Mouse (Mus musculus) hindbrain, postnatal 0 days (tissue): ENCODE measurements around the gene Arhgap22. TPM values are rescaled to one million over a fixed set of nuclear protein-coding genes. Genes with fewer than 3 reads are reported as not detected.
A peak's percentile ranks its signal among the peaks of the same experiment; 100 is the strongest.

Experiments used
- ATAC-seq: fragments of 200-750 bp; cut with Nextera tagmentation; 2 replicates; pipeline ENCODE4 v1.8.0; 2017; ENCODE audit warnings: mild to moderate bottlenecking, moderate TSS enrichment, moderate library complexity
- DNase-seq: peaks from one replicate; pipeline ENCODE4 v3.0.0-alpha.2; 2015; ENCODE audit warnings: low spot score
- H3K27ac ChIP-seq: fragments of 300-500 bp; sonication (generic); 2 replicates; pipeline ENCODE4 v1.5.1; 2014; ENCODE audit warnings: mild to moderate bottlenecking
- H3K27me3 ChIP-seq: fragments of 300-500 bp; sonication (generic); 2 replicates; pipeline ENCODE4 v1.6.1; 2014; ENCODE audit warnings: low read length, mixed read lengths; ENCODE audit not compliant: insufficient read depth
- H3K36me3 ChIP-seq: fragments of 300-500 bp; sonication (generic); 2 replicates; pipeline ENCODE4 v1.6.1; 2014; ENCODE audit warnings: low read length, mixed read lengths; ENCODE audit not compliant: insufficient read depth
- H3K4me1 ChIP-seq: fragments of 300-500 bp; sonication (generic); 2 replicates; pipeline ENCODE4 v1.6.1; 2014; ENCODE audit warnings: antibody characterized with exemption, low read length, mixed read lengths; ENCODE audit not compliant: insufficient read depth
- H3K4me2 ChIP-seq: fragments of 300-500 bp; sonication (generic); 2 replicates; pipeline ENCODE4 v1.6.1; 2014; ENCODE audit warnings: low read depth, mild to moderate bottlenecking, low read length, moderate library complexity, mixed read lengths
- H3K4me3 ChIP-seq: fragments of 300-500 bp; sonication (generic); 2 replicates; pipeline ENCODE4 v1.5.1; 2014; ENCODE audit warnings: low read length
- H3K9ac ChIP-seq: fragments of 300-500 bp; sonication (generic); replicated peaks from 2 replicates; pipeline ENCODE4 v1.6.1; 2014; ENCODE audit warnings: mild to moderate bottlenecking, low read length, moderate library complexity, mixed read lengths
- H3K9me3 ChIP-seq: fragments of 300-500 bp; sonication (generic); 2 replicates; pipeline ENCODE4 v1.6.1; 2016; ENCODE audit warnings: low read length, mixed read lengths
- CTCF ChIP-seq: IDR thresholded peaks from 2 replicates; pipeline ENCODE4 v1.5.1; 2016; ENCODE audit warnings: antibody characterized with exemption, control low read depth, low read depth
- WGBS: fragments of 180-500 bp; shearing (Covaris S2); extraction: QIAGEN DNeasy Blood & Tissue Kit; methylation state at CpG from one replicate; pipeline ENCODE4 v1.1.7; 2014; 5-methylcytosine and 5-hydroxymethylcytosine counted together
- polyA plus RNA-seq: library from polyadenylated mRNA; unstranded; fragments of >200 nt; fragmentation: Nextera tagmentation; extraction: Ambion mirVana; gene quantifications from 2 replicates; pipeline ENCODE4 v1.2.1, GENCODE M21; 2015
- total RNA-seq: library from RNA; depleted of rRNA; stranded (reverse); fragments of >200 nt; gene quantifications from 2 replicates; pipeline ENCODE4 v1.2.3, GENCODE M21; 2014

Gene Arhgap22
- total and polyA plus RNA-seq, 2 experiments from 2014 or later, result 4.4 to 5.0 TPM

DNA sequence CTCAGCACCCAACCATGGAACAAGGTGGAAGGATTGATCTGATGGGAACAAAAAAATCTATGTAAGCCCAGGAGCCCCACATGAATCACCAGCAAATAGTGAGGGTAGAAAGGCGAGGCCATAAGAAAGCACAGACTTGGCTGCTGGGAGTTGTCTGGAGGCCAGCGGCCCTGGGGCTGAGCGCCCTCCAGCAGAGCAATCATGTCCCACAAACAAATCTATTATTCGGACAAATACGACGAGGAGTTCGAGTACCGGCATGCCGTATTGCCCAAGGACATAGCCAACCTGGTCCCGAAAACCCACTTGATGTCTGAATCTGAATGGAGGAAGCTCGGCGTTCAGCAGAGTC, 892 bp upstream of the Arhgap22 start:
- no peak overlapping the region for H3K4me2 ChIP-seq
- no peak overlapping the region for H3K27ac ChIP-seq
- TF ChIP-seq CTCF, result no peak
- H3K4me3 ChIP-seq, result no peak overlapping the region
- H3K9ac ChIP-seq, result no peak overlapping the region
- DNase-seq (no peak), ATAC-seq (no peak)
- no peaks in the 10 kb centered on the region for H3K36me3 ChIP-seq
- H3K4me1 ChIP-seq, result no peaks in the 10 kb centered on the region
- no peaks in the 10 kb centered on the region for H3K27me3 ChIP-seq
- WGBS, result 89% methylated on average over 12 of the region's 12 CpGs
- no peaks in the 10 kb centered on the region for H3K9me3 ChIP-seq

DNA sequence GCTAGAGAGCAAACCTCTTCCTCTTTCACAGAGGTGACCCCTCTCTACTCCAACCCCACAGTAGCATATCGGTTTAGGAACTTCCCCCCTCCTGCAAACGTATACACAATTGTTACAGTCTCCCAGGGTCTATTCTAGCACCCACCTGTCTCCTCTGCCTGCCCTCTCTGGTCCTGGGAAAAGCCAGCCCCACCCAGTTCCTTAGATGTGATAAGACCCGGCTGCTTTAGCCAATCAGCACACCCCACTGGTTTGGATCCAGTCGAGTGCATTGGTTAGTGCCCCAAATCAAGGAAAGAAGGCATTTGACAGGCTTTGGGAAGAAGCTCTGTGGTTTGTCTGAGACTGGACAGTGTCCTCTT, 922 bp downstream of the Arhgap22 start:
- Histone ChIP-seq H3K27ac (no peak overlapping the region), H3K36me3 (no peaks in the 10 kb centered on the region), H3K9ac (no peak overlapping the region), H3K4me2 (no peak overlapping the region), H3K9me3 (no peaks in the 10 kb centered on the region), H3K4me1 (no peaks in the 10 kb centered on the region), H3K27me3 (no peaks in the 10 kb centered on the region), H3K4me3 (no peak overlapping the region)
- no peak for DNase-seq
- ATAC-seq, result no peak
- 44% methylated on average over 4 of the region's 4 CpGs for WGBS
- no peak for TF ChIP-seq CTCF

DNA sequence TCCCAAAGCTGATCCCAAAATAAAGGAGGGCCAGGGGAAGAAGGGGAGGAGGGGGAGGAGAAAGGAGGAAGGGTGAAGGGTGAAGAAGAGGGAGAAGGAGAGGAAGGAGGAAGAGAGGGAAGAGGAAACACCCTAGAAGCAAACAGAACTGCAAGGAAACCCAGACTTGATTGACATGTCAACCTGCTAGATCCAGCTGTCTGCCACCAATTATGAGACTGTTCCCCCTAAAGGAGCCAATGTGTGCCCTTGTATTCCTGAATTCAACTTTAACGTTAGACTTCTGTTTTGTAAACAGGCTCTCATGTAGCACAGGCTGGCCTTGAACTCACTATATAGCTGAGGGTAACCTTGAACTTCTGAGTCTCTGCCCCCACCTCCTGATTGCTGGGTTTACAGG, 1.3 kb downstream of the Arhgap22 start:
- Histone ChIP-seq H3K4me3 (no peak overlapping the region), H3K36me3 (no peaks in the 10 kb centered on the region), H3K4me2 (no peak overlapping the region), H3K9me3 (no peaks in the 10 kb centered on the region), H3K9ac (no peak overlapping the region), H3K4me1 (no peaks in the 10 kb centered on the region), H3K27ac (no peak overlapping the region), H3K27me3 (no peaks in the 10 kb centered on the region)
- ATAC-seq (no peak), DNase-seq (no peak)
- 69% methylated on average over 1 of the region's 1 CpGs for WGBS
- TF ChIP-seq CTCF, result no peak

DNA sequence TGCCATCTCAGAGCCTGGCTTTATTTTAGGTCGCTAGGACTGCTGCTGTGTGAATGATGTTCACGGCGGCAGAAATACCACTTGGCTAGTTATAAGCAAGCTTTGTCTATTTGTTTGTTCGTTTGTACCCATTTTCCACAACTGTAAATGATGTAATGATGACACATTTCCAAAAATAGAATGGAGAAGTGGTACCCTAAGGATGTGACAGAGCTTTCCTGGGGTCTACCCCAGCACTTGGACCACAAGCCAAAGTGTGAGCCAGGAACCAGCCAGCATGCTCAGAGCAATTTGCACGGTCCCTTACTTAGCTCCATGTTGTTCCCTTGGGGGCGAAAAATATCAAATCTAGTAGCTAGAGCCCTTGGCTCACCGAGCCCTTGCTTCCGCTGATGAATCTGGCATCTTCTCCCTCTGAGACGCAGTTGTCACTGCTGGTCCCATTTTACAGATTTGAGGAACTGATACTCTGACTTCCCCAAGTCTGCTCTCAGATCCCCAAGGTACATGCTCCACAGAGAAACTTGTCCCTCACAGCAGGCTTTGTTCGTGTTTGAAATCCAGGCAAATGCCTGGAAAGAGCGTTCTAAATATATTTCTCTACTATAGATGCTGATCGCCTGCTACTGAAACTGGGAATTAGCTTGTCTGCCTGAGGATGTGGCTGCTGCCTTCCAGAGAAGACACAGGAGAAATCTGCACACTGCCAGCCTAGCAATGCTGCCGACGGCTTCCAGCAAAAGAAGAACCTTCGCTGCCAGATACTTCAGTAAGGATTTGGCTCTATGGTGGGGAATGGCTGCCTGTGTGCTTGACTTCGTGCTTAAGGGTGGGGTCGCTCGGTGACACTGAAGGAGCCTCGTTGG, 2.8 kb downstream of the Arhgap22 start:
- Histone ChIP-seq H3K4me1 (no peaks in the 10 kb centered on the region), H3K4me2 (no peak overlapping the region), H3K9me3 (no peaks in the 10 kb centered on the region), H3K9ac (no peak overlapping the region), H3K36me3 (no peaks in the 10 kb centered on the region), H3K4me3 (no peak overlapping the region), H3K27me3 (no peaks in the 10 kb centered on the region), H3K27ac (no peak overlapping the region)
- ATAC-seq (no peak), DNase-seq (peak; percentile 22)
- 76% methylated on average over 19 of the region's 19 CpGs for WGBS
- no peak for TF ChIP-seq CTCF

DNA sequence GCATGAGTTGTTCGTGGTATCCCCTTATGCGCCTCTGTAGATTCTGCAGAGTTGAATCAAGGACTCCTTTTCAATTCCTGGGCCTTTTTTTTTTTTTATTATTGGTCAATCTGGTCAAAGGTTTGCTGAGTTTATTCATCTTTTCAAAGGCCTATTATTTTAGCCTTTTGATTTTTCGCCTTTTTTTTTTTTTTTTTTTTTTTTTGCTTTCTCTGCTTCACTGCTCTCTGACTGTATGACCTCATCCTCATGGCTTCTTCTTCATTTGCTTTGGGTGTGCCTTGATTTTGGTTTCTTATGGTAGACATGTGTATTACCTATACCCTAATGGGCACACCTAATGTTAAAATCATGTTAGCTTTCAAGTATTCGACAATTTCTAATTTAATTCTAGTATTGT, 11.4 kb downstream of the Arhgap22 start:
- H3K4me1 ChIP-seq, result no peaks in the 10 kb centered on the region
- DNase-seq (no peak), ATAC-seq (no peak)
- H3K36me3 ChIP-seq, result no peaks in the 10 kb centered on the region
- no peak overlapping the region for H3K4me2 ChIP-seq
- no peaks in the 10 kb centered on the region for H3K9me3 ChIP-seq
- H3K4me3 ChIP-seq, result no peak overlapping the region
- no peaks in the 10 kb centered on the region for H3K27me3 ChIP-seq
- no peak for TF ChIP-seq CTCF
- 87% methylated on average over 4 of the region's 4 CpGs for WGBS
- H3K9ac ChIP-seq, result no peak overlapping the region
- no peak overlapping the region for H3K27ac ChIP-seq

DNA sequence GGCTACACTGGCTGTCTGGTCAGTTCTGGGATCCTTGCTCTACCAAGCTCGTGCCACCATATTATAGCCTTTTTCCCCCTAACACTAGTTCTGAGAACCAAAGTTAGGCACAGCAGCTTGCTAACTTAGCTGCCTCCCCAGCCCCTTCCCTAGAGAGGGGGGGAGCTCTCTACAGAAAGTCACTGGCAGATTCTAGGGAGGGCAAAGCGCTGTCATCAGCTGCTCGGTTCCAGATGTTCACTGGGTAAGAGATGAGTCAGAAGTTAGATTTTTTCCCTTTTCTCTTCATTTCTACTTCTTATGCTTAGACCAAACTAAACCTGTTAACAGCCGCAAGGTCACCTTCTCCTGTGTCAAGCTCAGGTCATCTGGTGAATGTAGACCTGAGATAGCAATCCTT, 16.8 kb downstream of the Arhgap22 start:
- Histone ChIP-seq H3K4me1 (no peaks in the 10 kb centered on the region), H3K36me3 (no peaks in the 10 kb centered on the region), H3K4me3 (no peak overlapping the region), H3K27me3 (no peaks in the 10 kb centered on the region), H3K4me2 (no peak overlapping the region), H3K27ac (no peak overlapping the region), H3K9me3 (no peaks in the 10 kb centered on the region), H3K9ac (no peak overlapping the region)
- ATAC-seq, result no peak
- DNase-seq, result no peak
- WGBS, result 96% methylated on average over 4 of the region's 4 CpGs
- TF ChIP-seq CTCF, result no peak

DNA sequence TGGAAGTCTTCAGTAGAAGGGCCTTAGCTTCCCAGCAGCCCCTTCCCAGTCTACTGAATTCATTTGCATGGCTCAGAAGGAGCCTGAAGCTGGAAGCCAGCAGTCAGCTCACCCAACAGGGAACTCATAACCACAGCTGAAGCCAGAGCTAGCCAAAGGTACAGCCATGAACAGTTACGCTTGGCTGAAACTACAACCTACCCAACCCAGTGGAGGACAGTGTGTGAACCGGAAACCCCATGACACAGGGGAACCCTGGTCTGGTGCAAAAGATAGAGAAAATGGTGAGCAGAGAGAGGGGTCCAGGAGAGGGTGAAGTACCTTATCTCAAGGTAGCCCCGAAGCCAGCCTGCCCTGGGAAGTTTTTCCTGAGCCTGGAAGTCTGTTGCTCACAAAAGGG, 17.5 kb downstream of the Arhgap22 start:
- DNase-seq, result no peak

More for the DNA sequence above, 17.5 kb downstream of the Arhgap22 start:
- Histone ChIP-seq H3K27ac (no peak overlapping the region), H3K27me3 (no peaks in the 10 kb centered on the region), H3K36me3 (no peaks in the 10 kb centered on the region), H3K4me3 (no peak overlapping the region), H3K4me1 (no peaks in the 10 kb centered on the region), H3K4me2 (no peak overlapping the region), H3K9ac (no peak overlapping the region), H3K9me3 (no peaks in the 10 kb centered on the region)
- 90% methylated on average over 3 of the region's 3 CpGs for WGBS
- no peak for TF ChIP-seq CTCF
- ATAC-seq, result no peak
